Mouse (Mus musculus): Measurements from ENCODE around the gene Fbxl7. TPM values are rescaled to one million over a fixed set of nuclear protein-coding genes. Genes with fewer than 3 reads are reported as not detected.

Fbxl7 gene
- total RNA-seq (2014; fragmentation: Nextera tagmentation): not detected in 2 replicates
- total RNA-seq (2017): 0.05 and 0.12 TPM in 2 replicates
- polyA plus RNA-seq (2012): not detected in 2 replicates

- ATAC-seq (ENCODE audit: extremely low read depth, insufficient number of reproducible peaks, low FRiP score, poor library complexity, severe bottlenecking) (no peak), DNase-seq (ENCODE audit: low spot score) (no peak)
- TF ChIP-seq GATA1 (IDR thresholded peaks at IDR 0.05; ENCODE audit: borderline replicate concordance, low read length) (no peak), GATA2 (IDR thresholded peaks at IDR 0.05; ENCODE audit: borderline replicate concordance, low read depth, low read length) (no peak), TAL1 (conservative IDR thresholded peaks at IDR 0.05; ENCODE audit: low read depth, low read length) (no peak), POLR2AphosphoS5 (IDR thresholded peaks at IDR 0.05; ENCODE audit: insufficient replicate concordance, low read depth, low read length) (no peak), CTCF (IDR thresholded peaks at IDR 0.05; ENCODE audit: low read depth, low read length) (no peak)
These were observed at the start of gene Fbxl7 for GRCm38 (mm10) chr15:26895251-26895711. Gene Fbxl7, minus strand, starts transcription at chr15:26895580.

GRCm38 (mm10) chr15:26922026-26922425, 26.6 kb upstream of the Fbxl7 start:
- ATAC-seq (ENCODE audit: extremely low read depth, insufficient number of reproducible peaks, low FRiP score, poor library complexity, severe bottlenecking) (no peak), DNase-seq (ENCODE audit: low spot score) (no peak)
- Histone ChIP-seq H3K36me3 (replicated peaks) (no peaks in the 10 kb centered on the region), H3K27me3 (ENCODE audit: insufficient read depth, low read length) (no peaks in the 10 kb centered on the region), H3K4me3 (ENCODE audit: low read depth, low read length) (no peak overlapping the region), H3K4me1 (ENCODE audit: insufficient read depth, low read depth, low read length) (no peaks in the 10 kb centered on the region), H3K9me3 (replicated peaks) (peaks cover 4% of the 10 kb centered on the region)
- TF ChIP-seq GATA1 (IDR thresholded peaks at IDR 0.05; ENCODE audit: borderline replicate concordance, low read length) (no peak), POLR2AphosphoS5 (IDR thresholded peaks at IDR 0.05; ENCODE audit: insufficient replicate concordance, low read depth, low read length) (no peak), CTCF (IDR thresholded peaks at IDR 0.05; ENCODE audit: low read depth, low read length) (no peak), TAL1 (conservative IDR thresholded peaks at IDR 0.05; ENCODE audit: low read depth, low read length) (no peak), GATA2 (IDR thresholded peaks at IDR 0.05; ENCODE audit: borderline replicate concordance, low read depth, low read length) (no peak)

More at GRCm38 (mm10) chr15:26895251-26895711, at the start of gene Fbxl7:
- Histone ChIP-seq H3K4me3 (ENCODE audit: low read depth, low read length) (no peak within 1 kb of the TSS; the same call in 1 of the 2 replicates), H3K36me3 (replicated peaks) (no peaks in the 10 kb centered on the region), H3K4me1 (ENCODE audit: insufficient read depth, low read depth, low read length) (no peaks in the 10 kb centered on the region), H3K9me3 (replicated peaks) (peaks cover 11% of the 10 kb centered on the region), H3K27me3 (ENCODE audit: insufficient read depth, low read length) (no peaks in the 10 kb centered on the region)

DNA sequence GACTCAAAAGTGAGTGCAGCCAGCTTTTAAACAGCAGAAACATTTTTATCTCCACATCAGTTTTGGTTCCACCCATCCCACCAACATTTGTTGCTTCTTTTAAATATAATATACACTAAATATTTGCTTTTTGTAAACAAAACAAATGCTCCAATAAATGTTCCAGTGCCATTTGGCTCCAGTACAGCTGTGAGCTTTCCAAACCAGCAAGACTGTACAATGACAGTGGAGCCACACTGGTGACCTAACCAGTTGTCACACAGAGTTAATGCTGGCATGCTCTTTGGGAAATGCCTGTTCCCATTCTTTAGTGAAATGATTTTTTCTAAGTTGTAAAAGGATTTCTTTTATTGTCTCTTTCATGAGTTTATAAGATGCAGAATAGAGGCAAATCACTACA, 18.0 kb upstream of the Fbxl7 start:
- Histone ChIP-seq H3K36me3 (replicated peaks) (no peaks in the 10 kb centered on the region), H3K27me3 (ENCODE audit: insufficient read depth, low read length) (no peaks in the 10 kb centered on the region), H3K4me1 (ENCODE audit: insufficient read depth, low read depth, low read length) (no peaks in the 10 kb centered on the region), H3K4me3 (ENCODE audit: low read depth, low read length) (no peak overlapping the region), H3K9me3 (replicated peaks) (peaks cover 3% of the 10 kb centered on the region)
- TF ChIP-seq GATA2 (IDR thresholded peaks at IDR 0.05; ENCODE audit: borderline replicate concordance, low read depth, low read length): no peak
- no peak for TF ChIP-seq CTCF (IDR thresholded peaks at IDR 0.05; ENCODE audit: low read depth, low read length)
- no peak for TF ChIP-seq GATA1 (IDR thresholded peaks at IDR 0.05; ENCODE audit: borderline replicate concordance, low read length)
- TF ChIP-seq TAL1 (conservative IDR thresholded peaks at IDR 0.05; ENCODE audit: low read depth, low read length): no peak
- no peak for TF ChIP-seq POLR2AphosphoS5 (IDR thresholded peaks at IDR 0.05; ENCODE audit: insufficient replicate concordance, low read depth, low read length)
- no peak for DNase-seq (ENCODE audit: low spot score)
- ATAC-seq (ENCODE audit: extremely low read depth, insufficient number of reproducible peaks, low FRiP score, poor library complexity, severe bottlenecking): no peak

- Histone ChIP-seq H3K27me3 (ENCODE audit: insufficient read depth, low read length) (no peaks in the 10 kb centered on the region), H3K4me3 (ENCODE audit: low read depth, low read length) (no peak overlapping the region), H3K9me3 (replicated peaks) (peaks cover 11% of the 10 kb centered on the region), H3K36me3 (replicated peaks) (no peaks in the 10 kb centered on the region), H3K4me1 (ENCODE audit: insufficient read depth, low read depth, low read length) (no peaks in the 10 kb centered on the region)
- ATAC-seq (ENCODE audit: extremely low read depth, insufficient number of reproducible peaks, low FRiP score, poor library complexity, severe bottlenecking) (no peak), DNase-seq (ENCODE audit: low spot score) (no peak)
- no peak for TF ChIP-seq GATA1 (IDR thresholded peaks at IDR 0.05; ENCODE audit: borderline replicate concordance, low read length)
- no peak for TF ChIP-seq POLR2AphosphoS5 (IDR thresholded peaks at IDR 0.05; ENCODE audit: insufficient replicate concordance, low read depth, low read length)
- no peak for TF ChIP-seq TAL1 (conservative IDR thresholded peaks at IDR 0.05; ENCODE audit: low read depth, low read length)
- TF ChIP-seq GATA2 (IDR thresholded peaks at IDR 0.05; ENCODE audit: borderline replicate concordance, low read depth, low read length): no peak
- no peak for TF ChIP-seq CTCF (IDR thresholded peaks at IDR 0.05; ENCODE audit: low read depth, low read length)
These were observed 381 bp upstream of the Fbxl7 start for GRCm38 (mm10) chr15:26895761-26896160.

DNA sequence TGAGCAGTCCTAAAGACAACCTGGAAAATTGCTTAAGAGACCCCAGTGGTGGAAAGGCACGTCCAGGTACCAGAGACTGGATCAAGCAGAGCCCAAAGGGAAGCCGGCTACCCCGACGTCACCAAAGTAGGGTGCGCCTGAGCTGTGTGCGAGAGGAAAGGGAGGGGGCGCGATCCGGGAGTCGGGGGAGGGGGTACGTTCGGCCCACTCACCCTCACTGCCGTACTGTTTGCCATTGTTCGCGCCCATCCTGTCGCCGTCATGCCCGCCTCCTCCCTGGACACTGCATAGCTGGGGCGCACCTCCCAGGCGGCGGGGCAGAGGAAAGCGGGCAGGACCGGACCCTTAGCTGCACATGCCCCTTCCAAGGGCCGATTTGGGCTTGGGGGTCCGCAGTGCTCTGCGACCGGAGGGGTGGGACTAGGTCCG, 565 bp downstream of the Fbxl7 start:
- no peaks in the 10 kb centered on the region for H3K4me1 ChIP-seq (ENCODE audit: insufficient read depth, low read depth, low read length)
- no peaks in the 10 kb centered on the region for H3K27me3 ChIP-seq (ENCODE audit: insufficient read depth, low read length)
- H3K9me3 ChIP-seq (replicated peaks): peaks cover 11% of the 10 kb centered on the region
- DNase-seq (ENCODE audit: low spot score): no peak
- no peak overlapping the region; the same call in 1 of the 2 replicates for H3K4me3 ChIP-seq (ENCODE audit: low read depth, low read length)
- ATAC-seq (ENCODE audit: extremely low read depth, insufficient number of reproducible peaks, low FRiP score, poor library complexity, severe bottlenecking): no peak
- no peaks in the 10 kb centered on the region for H3K36me3 ChIP-seq (replicated peaks)
- TF ChIP-seq POLR2AphosphoS5 (IDR thresholded peaks at IDR 0.05; ENCODE audit: insufficient replicate concordance, low read depth, low read length) (no peak), CTCF (IDR thresholded peaks at IDR 0.05; ENCODE audit: low read depth, low read length) (no peak), TAL1 (conservative IDR thresholded peaks at IDR 0.05; ENCODE audit: low read depth, low read length) (no peak), GATA2 (IDR thresholded peaks at IDR 0.05; ENCODE audit: borderline replicate concordance, low read depth, low read length) (no peak), GATA1 (IDR thresholded peaks at IDR 0.05; ENCODE audit: borderline replicate concordance, low read length) (no peak)

GRCm38 (mm10) chr15:26894031-26894655, 1.2 kb downstream of the Fbxl7 start:
- no peaks in the 10 kb centered on the region for H3K27me3 ChIP-seq (ENCODE audit: insufficient read depth, low read length)
- H3K9me3 ChIP-seq (replicated peaks): peaks cover 11% of the 10 kb centered on the region
- no peaks in the 10 kb centered on the region for H3K4me1 ChIP-seq (ENCODE audit: insufficient read depth, low read depth, low read length)
- no peaks in the 10 kb centered on the region for H3K36me3 ChIP-seq (replicated peaks)
- TF ChIP-seq TAL1 (conservative IDR thresholded peaks at IDR 0.05; ENCODE audit: low read depth, low read length) (no peak), GATA2 (IDR thresholded peaks at IDR 0.05; ENCODE audit: borderline replicate concordance, low read depth, low read length) (no peak), POLR2AphosphoS5 (IDR thresholded peaks at IDR 0.05; ENCODE audit: insufficient replicate concordance, low read depth, low read length) (no peak), CTCF (IDR thresholded peaks at IDR 0.05; ENCODE audit: low read depth, low read length) (no peak), GATA1 (IDR thresholded peaks at IDR 0.05; ENCODE audit: borderline replicate concordance, low read length) (no peak)
- no peak for DNase-seq (ENCODE audit: low spot score)
- no peak overlapping the region for H3K4me3 ChIP-seq (ENCODE audit: low read depth, low read length)
- no peak for ATAC-seq (ENCODE audit: extremely low read depth, insufficient number of reproducible peaks, low FRiP score, poor library complexity, severe bottlenecking)

Measured in G1E (cell line).